Mouse (Mus musculus) kidney, adult 9 months (tissue): ENCODE measurements at regions not wholly inside any gene's neighbourhood (a gene's known extent, or its start where the extent isn't known, plus 50 kb on each side); places are given as distances from the start of the nearest gene placed in this dataset.
"Not testable (repeated sequence)": the region's sequence is repeated elsewhere in the genome, so short reads cannot be mapped to it uniquely, and the experiment has no call there.

ENCODE experiments used
- DNase-seq: peaks from one replicate; pipeline ENCODE4 v3.0.0; 2022

DNA sequence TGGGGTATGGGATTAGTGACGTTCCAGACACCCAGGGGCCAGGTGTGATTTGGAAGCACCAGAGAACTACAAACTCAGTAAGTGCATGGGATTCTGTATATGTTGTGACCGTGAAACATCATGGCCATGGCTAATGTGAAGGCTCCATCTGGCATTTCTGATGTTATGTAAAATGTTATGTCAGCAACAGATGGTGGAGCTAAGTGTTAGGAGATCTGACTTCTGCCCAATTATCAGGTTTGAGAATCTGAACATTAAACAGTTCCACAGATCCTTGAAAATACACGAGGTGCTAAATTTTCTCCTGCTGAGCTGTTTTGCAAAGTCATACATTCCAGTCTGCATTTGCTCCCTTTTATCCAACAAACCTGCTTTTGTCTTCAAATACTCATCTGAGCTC is 223.6 kb upstream of the Egfl6 start:
- DNase-seq: no peak

DNA sequence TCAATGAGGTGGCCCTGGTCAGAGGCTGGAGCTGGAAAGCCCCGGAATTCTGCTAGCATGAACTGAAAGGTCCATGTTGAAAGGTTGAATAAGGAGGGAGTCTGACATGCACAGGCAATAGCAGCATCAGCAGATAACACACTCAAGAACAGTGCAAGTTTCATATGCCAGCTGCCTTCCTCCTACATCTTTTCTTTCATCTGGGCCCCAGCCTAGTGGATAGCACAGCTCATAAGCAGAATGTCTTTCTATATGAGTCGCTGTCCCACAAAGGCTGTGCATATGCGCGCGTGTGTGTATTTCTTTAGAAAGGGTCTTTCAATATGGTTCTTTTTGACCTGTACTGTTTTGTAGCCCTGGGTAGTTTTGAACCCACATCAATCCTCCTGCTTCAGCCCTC is 222.7 kb upstream of the Egfl6 start:
- DNase-seq: no peak

DNA sequence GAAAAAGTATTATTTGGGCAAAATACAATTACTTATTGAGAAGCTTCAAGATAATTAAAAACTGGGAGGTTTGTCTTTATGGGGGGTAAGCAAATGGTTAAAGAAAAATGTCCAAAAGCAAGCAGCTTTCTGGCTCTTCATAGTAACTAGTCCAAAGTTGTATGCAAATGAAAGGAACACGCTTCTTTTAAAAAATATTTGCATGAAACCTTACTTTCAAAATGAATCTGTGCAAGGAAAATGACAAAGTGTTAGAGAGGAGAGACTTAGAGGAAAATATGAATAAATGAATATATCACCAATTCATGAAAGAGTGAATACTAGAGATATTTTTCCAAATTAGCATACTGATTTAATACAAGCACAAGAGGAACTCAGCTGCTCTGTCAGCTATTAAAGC is 220.4 kb upstream of the Egfl6 start:
- no peak for DNase-seq

DNA sequence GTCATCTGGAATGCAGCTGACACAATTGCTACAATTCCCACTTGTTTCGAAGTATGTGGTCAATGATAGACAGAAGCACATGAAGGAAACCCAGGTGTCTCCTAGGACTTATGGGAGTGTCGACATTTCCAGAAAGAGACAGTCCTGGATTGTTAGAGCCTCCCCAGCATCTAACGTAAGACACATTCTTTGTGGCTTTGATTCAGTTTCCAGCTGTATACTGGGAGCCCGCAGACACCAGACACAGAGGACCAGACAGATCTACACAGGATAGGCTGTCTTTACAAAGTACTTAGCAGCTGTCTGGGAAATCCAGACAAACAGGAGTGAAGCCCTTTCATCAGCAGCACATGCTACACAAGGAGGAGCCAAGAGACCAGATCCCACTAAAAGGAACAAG is 220.0 kb upstream of the Egfl6 start:
- DNase-seq: no peak

DNA sequence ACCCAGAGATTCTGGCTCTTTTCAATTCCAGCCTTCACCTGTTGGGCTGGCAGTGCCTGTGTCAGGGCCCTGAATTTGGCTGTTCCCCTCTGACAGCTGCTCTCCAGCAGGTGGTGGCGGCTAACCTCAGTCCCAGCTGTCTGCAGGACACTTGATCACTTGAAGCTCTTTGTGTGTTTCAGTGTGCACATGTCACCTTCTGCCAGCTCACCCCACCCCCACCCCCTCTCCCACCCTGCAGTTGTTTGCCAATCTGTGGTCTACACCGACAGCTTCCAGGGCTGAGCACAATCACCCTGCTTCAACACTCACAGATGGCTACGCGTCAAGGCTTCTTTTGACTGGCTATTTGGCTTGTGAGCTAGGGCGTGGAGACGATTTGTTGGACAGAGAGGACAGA is 217.7 kb upstream of the Egfl6 start:
- no peak for DNase-seq

DNA sequence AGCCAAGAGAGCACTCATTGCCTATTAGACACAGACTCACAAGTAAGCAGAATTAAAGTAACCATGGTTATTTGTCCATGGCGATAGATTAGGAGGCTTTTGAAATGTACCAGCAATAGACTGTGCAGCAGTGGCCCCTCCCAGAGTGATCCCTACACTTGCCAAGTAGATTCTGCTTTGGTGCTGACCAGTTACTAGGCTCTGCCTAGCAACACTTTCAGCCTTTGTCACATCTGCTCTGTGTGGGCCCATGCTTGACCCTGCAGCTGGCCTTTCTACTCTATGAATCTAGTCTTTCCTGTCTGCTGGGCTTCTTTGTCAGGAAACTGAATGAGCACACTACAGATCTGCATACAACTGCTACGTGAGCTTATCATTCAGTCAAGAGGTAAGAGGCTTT is 215.5 kb upstream of the Egfl6 start:
- no peak for DNase-seq

DNA sequence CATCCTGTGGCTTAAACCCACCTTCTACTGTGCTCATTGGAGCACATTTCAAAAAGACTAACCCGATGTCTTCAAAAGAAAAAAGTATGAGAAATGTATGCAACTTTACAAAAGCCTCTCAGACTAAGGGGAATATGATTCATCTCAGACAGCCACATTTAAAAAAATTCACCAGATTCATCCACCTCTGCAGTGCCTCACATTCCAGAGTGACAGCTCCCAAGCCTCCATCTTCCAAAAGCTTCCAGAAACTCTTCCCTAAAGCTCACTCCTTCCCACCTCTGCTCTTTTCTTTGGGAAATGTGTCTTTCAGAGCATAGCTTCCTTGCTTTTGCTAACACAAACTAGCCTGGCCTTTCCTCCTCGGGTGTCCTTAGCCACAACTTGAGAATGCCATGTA is 210.1 kb upstream of the Egfl6 start:
- DNase-seq: no peak

DNA sequence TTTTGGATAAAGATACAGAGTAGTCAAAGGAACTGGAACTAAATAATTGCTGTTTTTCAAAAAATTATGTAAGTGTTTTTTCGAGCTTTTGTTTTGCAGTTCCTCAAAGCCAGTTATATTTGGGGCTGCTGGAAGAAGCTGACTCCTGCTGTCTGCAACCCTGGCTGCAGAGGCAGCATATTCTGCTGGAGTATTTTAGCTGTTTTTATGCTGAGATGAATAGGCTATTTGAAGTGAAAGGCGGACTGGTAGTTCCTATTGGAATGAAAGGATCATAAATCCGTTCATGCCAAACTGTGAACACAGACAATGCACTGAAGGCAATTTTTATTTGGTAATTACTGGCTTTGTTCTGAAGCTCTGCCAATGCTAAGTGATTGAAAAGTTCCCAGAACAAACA is 203.5 kb upstream of the Egfl6 start:
- DNase-seq: no peak

DNA sequence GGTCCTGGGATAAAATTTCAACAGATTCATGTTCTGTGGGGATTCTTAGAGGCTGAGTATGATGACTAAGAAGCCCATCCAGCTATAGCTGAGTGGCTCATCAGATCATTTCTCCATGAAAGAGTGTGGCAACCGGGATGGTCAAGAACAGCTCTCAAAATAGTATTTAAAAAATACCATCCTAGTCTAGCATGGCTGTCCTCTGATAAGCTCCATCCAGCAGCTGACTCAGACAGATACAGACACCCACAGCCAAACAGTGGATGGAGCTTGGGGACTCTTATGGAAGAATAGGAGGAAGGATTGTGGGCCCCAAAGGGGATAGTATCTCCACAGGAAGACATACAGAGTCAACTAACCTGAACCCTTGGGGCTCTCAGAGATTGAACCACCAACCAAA is 201.6 kb upstream of the Egfl6 start:
- DNase-seq: not testable (repeated sequence)

DNA sequence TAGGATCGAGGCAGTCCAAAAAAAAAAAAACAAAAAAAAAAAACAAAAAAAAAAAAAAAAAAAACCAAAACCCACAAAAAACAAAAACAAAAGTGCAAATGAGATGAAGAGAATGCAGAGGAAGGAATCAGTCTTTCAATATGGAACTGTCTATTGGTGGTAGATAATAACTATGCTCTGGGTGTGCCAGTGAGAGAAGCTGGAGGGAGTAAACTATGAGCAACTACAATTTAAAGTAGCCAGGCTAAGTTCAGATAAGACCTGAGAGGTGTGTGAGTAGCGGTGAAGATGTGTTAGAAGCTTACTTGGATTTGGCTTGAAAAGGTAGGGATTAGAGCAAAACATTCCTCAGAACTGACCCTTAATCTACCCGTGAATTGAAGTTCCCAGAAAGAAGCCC is 200.1 kb upstream of the Egfl6 start:
- no peak for DNase-seq

DNA sequence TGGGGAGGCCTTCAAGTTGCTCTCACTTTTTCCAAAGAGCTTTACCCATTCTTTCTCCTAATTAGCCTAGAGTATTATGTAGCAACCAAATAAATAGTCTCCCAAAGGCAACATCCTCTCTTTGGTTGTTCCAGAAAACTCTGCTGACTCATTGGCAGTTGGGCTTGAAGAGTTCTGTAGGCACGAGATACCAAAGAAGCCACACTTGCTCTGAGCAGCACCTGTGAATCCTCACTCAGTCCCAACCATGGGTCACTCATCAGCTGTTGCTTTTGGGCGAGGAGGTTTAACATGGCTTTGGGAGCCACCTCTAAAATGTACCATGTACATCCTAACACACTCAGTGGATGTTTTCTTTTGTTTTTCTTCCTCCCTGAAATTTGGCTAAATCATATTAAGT is 197.9 kb upstream of the Egfl6 start:
- no peak for DNase-seq

DNA sequence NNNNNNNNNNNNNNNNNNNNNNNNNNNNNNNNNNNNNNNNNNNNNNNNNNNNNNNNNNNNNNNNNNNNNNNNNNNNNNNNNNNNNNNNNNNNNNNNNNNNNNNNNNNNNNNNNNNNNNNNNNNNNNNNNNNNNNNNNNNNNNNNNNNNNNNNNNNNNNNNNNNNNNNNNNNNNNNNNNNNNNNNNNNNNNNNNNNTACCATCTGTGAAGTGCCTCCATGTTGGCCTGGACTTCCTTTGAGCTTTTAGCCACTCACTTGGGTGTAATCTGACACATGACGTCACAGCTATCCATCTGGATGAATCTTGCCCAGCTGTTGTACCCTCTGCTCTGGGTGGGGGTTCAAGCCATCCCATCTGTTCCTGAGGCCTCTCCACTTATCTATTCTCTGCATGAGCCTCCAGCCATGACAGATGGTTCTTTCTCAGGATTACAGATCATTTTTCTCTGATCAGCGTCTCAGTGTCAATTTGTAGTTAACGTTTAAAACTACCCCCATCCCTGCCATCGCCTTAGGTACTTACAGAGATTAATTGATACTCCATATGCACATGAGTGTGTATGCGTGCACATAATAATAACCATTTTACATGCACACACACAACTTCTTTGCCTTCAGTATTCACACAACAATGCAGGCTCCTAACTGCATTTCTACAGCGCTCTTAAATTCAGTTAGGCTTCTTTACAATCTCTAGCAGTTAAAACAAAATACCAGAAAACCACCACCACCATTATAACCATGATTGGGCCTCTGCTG is 194.0 kb upstream of the Egfl6 start:
- no peak for DNase-seq

DNA sequence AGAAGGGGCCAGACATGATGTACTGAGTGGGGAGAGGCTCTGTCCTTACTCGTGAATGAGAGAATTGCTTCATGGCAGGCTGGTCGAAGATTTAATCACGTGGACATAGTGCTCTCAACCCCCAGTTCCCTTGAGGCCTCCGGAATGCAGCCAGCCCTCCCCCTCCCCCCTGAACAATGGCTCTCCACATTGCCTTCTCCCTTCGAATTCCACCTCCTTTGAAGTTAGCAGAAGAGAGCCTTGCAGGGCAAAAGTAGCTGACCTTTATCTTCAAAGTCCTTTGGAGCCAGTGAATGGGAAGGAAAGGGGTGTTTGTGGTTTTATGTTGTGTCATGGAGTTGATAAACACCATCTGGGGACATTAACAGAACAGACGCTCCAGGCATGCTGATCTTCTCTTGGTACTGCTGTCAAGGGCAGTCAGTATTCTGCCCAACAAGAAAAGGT is 187.9 kb upstream of the Egfl6 start:
- DNase-seq: peak; percentile 3

DNA sequence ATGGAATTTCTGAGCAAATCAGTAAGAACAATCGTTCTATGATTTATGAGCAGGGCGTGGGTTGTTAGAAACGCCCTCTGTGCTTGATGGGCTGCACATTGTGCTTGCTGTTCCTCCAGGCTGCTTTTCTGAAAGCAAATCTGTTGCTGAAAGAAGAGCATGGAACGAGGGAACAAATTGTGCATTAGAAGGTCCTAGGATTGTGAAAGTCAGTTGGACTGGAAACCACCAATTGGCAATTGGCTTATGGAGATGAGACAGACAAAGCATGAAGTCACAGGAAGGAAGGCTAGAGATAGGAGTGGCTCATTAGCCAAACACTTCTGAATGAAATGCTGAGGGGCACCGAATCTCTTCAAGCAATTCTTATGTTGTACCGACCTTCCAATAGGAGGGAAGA is 181.5 kb upstream of the Egfl6 start:
- DNase-seq: no peak

DNA sequence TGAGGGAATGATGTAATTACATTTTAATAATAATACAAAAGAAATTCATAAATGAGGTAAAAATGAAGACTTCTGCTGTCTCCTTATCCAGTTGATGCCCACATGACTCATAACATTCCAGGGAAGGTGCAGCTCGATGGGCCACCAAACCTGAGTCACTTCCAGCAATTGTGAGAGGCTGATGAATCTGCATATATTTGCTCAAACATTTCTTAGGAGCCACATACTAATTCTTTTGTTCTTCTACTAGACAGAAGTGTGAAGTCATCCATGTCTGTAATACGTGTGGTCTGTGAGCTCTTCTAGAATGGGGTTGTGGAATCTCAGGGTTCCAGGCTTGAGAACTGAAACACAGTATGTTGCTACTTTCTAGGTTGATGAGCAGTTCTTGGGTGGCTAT is 180.1 kb upstream of the Egfl6 start:
- DNase-seq: no peak

DNA sequence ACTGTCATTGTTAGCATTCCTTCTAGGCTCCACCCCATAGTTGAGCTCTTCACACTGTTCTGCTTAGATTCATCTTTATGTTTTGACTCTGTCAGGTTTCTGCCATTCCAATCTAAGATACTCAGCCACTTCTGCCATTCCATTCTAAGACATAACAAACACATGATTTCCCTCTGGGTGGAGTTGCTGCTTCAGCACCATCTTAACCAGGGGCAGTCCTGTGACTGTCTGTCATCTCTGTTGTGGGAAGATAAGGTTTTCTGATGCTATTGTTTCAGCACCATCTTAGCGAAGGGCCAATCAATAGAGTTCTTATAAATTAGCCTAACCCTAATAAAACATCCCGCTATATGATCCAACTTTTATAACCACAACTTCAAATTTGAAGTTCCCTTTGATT is 176.6 kb upstream of the Egfl6 start:
- DNase-seq: no peak

DNA sequence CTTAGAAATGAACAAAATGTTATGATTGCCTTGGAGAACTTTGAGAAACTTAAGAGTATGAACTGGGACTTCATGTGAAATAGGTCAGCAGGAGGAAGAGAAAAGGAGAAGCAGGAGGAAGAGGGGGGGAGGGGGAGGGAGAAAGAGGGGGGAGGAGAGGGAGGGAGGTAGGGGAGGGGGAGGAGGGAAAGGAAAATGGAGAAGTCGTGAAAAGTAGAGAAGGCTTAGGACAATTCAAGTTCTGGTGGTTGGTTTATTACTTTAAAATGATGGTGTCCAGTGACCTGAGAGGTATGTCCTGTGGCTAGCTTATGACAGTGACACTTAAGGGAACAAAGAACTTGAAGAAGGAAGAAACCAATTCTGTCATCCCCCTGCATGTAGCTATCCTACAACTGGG is 171.6 kb upstream of the Egfl6 start:
- no peak for DNase-seq

DNA sequence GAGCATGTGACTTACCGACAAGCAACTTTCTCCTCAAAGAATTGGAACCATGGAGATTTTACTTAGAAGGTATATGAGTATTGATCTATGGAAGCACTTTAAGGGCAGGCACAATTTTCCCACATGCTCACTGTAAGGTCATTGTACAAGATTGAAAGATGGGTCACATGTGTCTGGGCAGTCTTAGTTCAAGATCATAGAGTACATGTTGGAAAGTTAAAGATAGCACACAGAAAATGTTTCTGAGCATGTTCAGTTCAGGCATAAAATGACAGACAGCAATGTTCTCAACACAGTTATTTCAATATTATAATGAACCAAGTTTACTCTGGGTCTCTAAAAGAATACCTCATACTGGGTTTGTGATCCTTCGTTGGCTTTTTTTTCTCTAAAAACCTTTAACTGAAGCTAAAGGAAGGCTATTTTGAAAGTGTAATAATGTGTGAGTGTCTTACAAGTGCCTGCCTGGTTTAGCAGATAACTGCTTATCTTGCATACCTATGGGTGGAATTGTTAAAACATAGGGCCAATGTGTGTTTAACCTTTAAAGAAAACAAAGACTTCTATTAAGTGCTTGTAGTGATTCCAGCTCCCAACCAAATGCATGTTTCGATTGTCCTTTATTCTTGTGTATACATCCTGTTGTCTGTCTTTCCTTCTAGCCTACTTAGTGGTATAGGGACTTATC is 169.6 kb upstream of the Egfl6 start:
- no peak for DNase-seq

DNA sequence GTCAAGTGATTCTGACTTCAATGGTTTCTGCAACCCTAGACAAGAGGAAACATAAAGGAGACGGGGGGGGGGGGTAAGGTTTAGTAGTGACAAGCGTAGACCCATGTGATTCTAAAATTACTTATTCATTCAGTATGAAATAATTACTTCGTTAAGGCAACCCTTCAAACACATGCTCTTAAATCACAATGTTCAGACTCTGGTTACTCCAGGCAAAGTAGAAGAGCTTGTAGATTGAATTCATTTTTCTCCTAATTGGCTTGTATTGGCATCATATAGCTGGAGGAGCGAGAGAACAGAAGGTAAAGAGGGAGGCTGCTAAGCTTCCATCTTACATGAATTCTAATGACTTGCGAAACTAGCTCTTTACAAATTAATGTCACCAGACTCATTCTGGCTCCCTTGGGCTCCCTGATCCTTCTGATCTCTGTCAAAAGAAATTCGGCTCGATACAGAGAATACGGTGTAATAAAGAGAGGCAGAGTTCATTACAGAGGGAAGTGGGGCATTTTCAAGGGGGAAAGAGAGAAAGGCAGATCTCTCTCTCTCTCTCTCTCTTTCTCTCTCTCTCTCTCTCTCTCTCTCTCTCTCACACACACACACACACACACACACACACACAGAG is 163.6 kb upstream of the Egfl6 start:
- no peak for DNase-seq

DNA sequence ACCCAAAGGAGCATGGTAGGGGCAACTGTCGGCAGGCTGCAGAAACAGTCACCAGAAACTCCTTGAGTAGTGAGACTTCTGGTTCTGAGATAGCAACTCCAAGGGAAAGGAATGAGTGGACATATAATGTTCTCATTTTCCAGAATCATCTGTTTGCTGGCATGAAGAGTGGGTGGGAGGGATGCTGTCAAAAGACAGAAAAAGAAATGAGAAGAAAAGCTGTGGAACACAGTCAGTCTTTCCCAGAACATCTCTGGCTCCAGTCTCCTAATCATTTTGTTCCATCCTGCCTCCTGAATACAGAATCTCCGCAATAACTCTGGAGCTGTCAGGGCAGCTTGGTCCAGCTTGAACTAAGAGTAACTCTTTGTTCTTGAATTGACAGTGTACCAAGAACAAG is 145.8 kb upstream of the Egfl6 start:
- DNase-seq: no peak

DNA sequence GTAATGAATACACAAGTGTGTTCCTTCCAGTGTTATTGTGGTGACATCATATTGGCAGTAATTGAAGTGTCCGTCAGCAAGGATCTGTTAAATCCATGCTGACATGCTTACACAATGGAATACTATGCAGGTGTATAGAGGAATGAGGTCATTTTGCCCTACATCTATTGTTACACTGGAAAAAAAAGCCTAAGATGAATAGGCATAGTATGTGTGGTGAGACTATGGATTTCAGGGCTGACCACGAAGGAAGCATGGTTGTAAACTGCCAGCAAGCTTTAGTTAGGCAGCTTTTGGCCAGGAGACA is 143.1 kb upstream of the Egfl6 start:
- DNase-seq: no peak

DNA sequence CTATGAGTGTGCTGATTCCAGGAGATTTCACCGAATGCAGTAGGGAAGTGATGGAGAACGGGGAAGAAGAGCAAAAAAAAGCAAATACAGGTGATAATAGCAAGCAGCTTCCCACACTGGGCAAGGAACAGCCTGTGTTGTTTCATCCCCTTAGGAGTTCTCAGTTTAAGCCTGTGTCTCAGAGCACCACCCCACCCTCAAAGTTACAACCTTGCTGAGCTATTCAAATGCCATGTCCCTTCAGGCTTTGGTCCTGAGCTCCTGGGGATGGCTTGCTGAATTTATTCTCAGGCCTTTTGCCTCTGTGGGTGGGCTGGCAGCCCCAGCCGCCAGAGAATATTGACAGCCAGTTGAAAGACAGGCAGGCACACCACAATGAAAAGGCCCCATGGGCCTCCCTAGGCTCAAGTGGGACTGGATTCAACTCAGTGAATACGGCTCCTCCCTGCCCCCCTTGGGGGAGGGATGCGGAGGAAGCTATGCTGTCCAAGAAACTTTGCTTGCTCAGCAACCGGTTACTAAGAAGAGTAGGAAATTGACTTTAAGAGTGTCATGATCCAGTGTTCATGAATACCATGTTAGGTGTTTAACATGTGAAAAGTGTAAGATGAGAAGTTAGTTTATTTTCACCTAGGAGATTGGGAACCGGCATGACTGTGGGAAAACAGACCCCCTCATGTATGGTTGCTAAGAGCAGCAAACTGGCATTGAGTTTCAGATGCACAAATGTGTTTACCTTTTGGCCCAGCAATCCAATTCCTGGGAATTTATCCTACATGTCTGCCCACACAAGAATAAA is 142.5 kb upstream of the Egfl6 start:
- DNase-seq: no peak

DNA sequence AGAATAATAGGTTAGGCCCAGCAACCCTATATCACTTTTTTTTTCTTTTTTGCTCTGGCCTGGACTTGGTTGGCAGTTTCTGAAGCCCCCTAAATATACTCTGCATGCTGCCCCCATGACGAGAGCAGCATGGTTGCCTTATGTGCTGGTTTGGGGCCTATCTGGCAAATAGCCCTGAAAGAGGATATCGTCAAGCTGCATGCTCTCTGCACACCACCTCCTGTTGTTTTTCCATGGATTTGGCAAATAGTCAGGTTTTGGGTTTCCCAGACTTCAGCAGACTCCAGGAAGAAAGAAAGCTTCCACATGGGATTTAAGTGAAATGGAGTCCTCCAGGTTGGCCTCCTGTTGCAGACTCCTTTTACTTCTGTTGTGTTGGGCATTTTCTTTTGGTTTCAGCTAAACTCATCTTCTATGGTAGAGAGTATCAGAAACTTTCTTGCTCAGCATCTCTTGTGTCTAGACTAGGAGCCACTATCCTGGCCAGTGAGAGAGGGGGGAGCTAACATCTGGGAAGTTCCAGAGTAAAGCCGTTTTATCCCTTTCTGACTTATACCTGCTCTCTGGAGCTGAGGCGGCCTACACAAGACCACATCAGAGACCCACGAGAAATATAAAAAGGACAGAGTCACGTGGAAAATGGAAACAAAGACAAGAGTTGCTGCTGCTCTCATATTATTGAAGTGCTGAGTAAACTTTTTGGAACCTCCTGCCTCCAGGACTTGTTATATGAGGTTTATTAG is 140.4 kb upstream of the Egfl6 start:
- no peak for DNase-seq
